Mouse (Mus musculus): ENCODE data around the gene Tspan31. TPM values are rescaled to one million over a fixed set of nuclear protein-coding genes. Genes with fewer than 3 reads are reported as not detected.

Gene Tspan31
- total RNA-seq, 2 experiments from 2014 or later: 49.2 to 49.7 TPM

DNA sequence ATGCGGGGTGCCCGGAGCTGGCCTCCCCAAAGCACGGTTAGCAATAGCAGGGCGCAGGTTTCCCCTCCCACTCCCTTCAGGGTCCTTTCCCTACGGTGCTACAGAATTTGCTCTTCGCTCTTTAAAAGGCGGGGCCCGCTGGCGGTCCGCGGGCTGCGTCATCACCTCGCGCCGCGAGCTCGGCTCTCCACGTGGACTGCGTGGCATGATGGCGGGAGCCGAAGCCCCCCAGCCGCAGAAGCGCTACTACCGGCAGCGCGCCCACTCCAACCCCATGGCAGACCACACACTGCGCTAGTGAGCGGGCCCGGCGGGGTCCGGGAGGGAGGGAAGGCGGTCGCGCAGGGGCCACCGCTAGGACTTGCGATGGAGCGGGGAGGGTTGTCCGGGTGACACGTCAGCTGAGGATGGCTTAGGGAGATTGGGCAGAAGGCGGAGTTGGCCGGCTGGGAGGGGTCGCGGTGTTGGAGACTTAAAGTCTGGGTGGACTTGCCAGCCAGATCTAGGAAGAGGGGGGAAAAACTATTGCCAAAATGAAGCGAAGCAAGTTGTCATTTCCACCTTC is 28.2 kb downstream of the Tspan31 start:
- DNase-seq: peak; percentile 91

DNA sequence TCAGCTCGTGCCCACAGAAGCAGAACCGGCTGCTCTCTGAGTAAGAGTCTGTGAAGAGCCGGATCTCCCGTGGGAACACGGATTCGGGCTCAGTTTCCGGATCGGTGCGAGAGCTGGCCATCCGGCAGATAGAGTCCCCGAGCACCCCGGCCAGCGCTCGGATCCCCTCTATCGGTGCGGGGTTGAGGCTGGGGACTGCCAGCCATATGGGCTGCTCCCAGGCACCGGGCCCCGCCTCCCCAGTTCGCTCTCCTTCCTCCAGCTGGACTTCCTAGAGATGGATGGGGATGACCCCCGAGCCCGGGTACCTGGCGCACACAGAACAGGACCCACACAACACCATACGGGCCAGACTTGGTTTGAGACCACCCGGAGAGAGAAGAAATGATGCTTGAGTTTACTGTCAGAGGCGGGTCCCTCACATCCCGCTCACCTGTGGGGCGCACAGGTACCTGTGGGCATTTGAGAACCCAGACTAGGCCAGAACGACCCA is 28.7 kb downstream of the Tspan31 start, which contains the start of the genes Mettl1 and Eef1akmt3:
Gene Mettl1 (plus strand): TSS at position 141 of the 493 bp plus-strand sequence.
Gene Eef1akmt3 (minus strand): TSS at position 240 of the 493 bp plus-strand sequence.
- DNase-seq: peak; percentile 36

DNA sequence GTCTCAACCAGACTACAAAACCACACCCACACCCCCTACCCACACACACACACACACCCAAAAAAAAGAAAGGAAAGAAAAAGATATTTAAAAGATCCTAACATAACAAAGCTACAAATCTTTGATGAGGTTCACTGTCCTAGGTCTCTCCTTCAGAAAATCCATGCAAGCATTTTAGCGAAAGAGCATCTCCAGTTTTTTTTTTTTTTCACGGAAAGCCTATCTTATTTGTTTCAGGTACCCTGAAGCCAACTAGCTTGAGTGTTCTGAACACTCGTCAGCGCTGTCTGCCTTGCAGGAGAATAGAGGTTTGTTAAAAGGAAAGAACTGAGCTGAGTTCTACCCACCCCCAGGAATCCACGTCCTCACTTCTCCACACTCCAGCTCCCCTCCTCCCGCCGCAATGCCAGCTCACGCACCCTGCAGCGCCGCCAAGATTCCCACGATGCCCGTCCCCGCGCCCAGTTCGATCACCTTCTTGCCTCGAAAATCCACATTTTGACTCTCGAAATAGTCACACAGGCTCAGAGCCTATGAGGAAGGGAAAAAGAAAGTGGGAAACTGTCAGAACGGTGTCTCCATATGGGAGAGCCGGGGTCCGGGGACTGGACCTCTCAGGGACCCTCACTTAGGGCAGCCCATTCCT is 29.4 kb downstream of the Tspan31 start:
- DNase-seq: no peak

DNA sequence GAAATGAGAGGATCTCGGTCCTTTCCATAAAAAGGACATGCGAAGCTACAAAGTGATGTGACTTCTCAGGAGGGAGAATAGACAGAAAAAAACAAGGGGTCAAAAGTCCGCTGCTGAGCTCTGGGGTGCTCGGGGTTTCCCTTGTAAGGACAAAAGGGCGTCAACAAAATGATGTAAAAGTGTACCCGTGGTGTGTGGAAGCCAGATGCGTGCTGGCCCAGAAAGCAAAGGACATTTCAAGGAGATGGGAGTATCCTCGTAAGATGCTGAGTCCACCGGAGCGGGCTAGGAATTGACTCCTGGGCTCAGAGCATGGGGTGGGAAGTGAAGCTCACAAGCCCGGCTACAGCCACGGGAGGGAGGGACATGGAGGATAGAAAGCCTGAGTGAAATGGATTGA is 32.4 kb downstream of the Tspan31 start:
- DNase-seq: no peak

DNA sequence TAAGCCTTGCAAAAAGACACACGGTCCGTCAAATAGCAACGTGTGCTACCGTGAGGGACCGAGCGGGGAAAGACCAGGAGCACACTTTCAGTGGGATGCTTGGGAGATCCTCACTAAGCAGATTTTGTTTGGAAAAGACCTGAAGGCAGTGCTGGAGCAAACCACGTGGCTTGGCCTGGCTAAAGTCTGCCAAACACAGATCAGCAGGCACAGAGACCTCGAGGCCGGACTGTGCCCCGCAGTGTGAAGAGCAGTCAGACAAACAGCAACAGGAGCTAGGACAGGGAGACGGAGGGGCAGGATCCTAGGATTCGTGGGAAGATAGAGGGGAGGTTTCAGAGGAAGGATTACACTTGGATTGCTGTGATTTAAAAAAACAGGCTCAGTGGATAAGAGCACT is 33.8 kb downstream of the Tspan31 start:
- no peak for DNase-seq

DNA sequence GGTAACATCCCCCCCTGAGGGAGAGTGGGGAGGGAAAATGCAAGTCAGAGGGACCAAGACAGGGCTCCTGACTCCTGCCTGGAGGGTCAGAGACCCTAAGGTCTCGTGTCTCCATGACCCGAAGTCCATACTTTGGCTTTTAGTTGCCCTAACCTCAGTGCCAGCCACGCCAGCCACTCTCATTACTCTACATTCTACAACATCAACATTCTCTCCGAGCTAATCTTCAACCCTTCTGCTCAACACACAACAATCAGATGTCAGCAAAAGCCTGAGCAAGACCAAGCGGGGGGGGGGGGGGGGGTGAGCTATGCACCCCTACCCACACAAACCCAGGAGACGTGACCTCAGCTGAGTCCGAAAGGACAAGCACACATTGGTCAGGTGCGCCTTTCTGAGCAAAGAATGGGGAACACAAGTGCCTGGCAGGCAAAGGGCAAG is 36.7 kb downstream of the Tspan31 start:
- no peak for DNase-seq

DNA sequence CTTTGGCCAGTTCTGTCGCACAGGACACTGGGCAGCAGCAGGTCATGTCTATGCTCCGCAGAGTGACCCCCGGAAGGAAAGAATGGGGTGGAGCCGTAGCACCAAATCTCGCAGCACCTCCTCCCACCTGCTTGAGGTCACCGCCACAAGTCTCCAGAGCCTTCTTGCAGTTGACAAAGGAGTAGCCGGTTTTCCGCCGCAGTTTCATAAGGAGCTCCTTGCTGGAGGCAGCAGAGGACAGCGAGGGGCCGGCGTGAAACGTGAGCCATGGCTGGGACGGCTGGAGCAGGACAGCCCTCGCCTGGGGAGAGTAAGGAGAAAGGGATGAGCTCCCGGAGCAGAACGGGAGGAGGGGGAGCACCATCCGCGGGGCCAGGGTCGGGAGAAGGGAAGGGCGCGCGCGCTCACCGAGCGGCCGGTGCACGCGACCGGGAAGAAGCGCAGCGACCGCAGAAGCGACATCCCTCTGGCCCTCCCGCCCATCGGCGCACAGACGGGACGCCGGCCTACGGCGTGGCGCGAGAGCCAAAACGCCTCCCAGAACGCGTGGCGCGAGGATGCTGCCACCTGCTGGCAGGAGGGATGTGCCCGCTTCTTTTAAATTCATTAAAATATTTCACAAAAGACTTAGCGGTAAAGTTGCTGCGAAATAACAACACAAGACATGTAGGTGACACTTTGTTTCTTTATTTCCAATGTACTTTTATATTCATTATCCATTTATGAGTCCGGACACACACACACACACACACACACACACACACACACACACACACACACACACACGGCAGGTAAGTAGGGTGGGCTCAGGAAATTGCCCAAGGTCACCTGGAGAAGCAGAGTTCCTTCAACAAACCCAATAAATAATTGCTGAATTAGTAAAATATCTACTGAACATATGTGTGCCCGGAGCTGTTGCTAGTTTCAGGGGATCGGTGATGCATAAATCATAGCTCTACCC is 39.4 kb downstream of the Tspan31 start, which contains the start of gene Tsfm:
Gene Tsfm (minus strand): TSS at position 505 of the 961 bp plus-strand sequence.
- DNase-seq: peak; percentile 96

DNA sequence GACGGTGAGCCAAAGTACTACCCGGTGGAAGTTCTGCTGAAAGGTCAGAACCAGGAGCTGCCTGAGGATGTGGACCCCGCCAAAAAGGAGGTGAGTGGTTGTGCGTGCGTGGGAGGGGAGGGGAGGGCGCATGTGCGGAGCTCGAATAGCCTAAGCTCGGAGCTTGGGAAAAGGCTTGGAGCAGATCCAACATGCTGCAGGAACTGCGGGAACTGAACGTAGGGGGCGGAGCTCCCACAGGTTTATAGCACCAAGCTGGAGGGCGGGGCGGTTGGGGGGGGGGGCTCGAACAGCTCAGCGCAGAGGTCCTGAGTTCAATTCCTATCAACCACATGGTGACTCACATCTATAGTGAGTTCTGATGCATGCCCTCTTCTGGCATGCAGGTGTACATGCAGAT is 51.6 kb downstream of the Tspan31 start:
- no peak for DNase-seq

Other genes starting within 250 kb of the Tspan31 start
- gene Atp23, start 168.9 kb downstream of the Tspan31 start, total RNA-seq (2021): 1 to 10 TPM; 3.7 to 3.9 TPM
- 100 to 1,000 TPM; 132 to 136 TPM for gene Ctdsp2, start 91.5 kb downstream of the Tspan31 start, total RNA-seq (2021)
- gene Avil, start 69.6 kb downstream of the Tspan31 start, total RNA-seq (2021): under 1 TPM; 0.10 to 0.23 TPM
- gene Tsfm, start 39.4 kb downstream of the Tspan31 start, total RNA-seq (2021): 10 to 100 TPM; 65.1 to 68.0 TPM
- 10 to 100 TPM; 11.5 TPM for gene Mettl1, start 28.9 kb downstream of the Tspan31 start, total RNA-seq (2021)
- gene Eef1akmt3, start 28.8 kb downstream of the Tspan31 start, total RNA-seq (2021): under 1 TPM; 0.18 to 0.29 TPM
- under 1 TPM in 1 of 2 experiments, not detected in 1; 0.45 TPM for gene Cyp27b1, start 22.0 kb downstream of the Tspan31 start, total RNA-seq (2021)
- gene March9, start 10.1 kb downstream of the Tspan31 start, total RNA-seq (2021): 1 to 10 TPM; 1.7 to 1.8 TPM
- 100 to 1,000 TPM; 289 to 314 TPM for gene Cdk4, start 6.7 kb downstream of the Tspan31 start, total RNA-seq (2021)
- gene Agap2, start 5.0 kb upstream of the Tspan31 start, total RNA-seq (2021): 1 to 10 TPM; 2.1 to 2.8 TPM
- 10 to 100 TPM; 33.0 to 35.4 TPM for gene Os9, start 50.9 kb upstream of the Tspan31 start, total RNA-seq (2021)
- gene B4galnt1, start 95.0 kb upstream of the Tspan31 start, total RNA-seq (2021): 1 to 10 TPM; 2.2 to 2.7 TPM
- gene Slc26a10, start 110.4 kb upstream of the Tspan31 start, total RNA-seq (2021): 10 to 100 TPM; 25.7 to 31.8 TPM
- 10 to 100 TPM; 19.9 to 21.0 TPM for gene Arhgef25, start 119.8 kb upstream of the Tspan31 start, total RNA-seq (2021)
- 10 to 100 TPM; 50.0 to 53.8 TPM for gene Dtx3, start 125.5 kb upstream of the Tspan31 start, total RNA-seq (2021)
- gene Pip4k2c, start 141.3 kb upstream of the Tspan31 start, total RNA-seq (2021): 10 to 100 TPM; 25.7 to 26.6 TPM
- gene Kif5a, start 193.1 kb upstream of the Tspan31 start, total RNA-seq (2021): 1 to 10 TPM in 1 of 2 experiments, under 1 TPM in 1; 0.70 to 1.2 TPM
- 100 to 1,000 TPM; 151 to 159 TPM for gene Dctn2, start 196.1 kb upstream of the Tspan31 start, total RNA-seq (2021)
- gene Mbd6, start 218.8 kb upstream of the Tspan31 start, total RNA-seq (2021): 10 to 100 TPM; 41.7 to 43.2 TPM
- 10 to 100 TPM; 49.6 to 50.1 TPM for gene Mars, start 241.5 kb upstream of the Tspan31 start, total RNA-seq (2021)

Measured in heart, postnatal 4 days (tissue).